Mouse (Mus musculus): Measurements from ENCODE around the gene Mettl5. TPM values are rescaled to one million over a fixed set of nuclear protein-coding genes. Genes with fewer than 3 reads are reported as not detected.

Gene Mettl5
- polyA plus RNA-seq, 2 experiments, result 14.0 to 33.7 TPM

- TF ChIP-seq POLR2A (IDR thresholded peaks at IDR 0.05; ENCODE audit: borderline replicate concordance, extremely low read depth, insufficient read depth, insufficient read length), result no peak
- no peak for ATAC-seq (ENCODE audit: low FRiP score, low read depth)
- H3K9me3 ChIP-seq (ENCODE audit: control insufficient read depth, low read length), result no peaks in the 10 kb centered on the region
- H3K9ac ChIP-seq (ENCODE audit: low read depth, low read length, severe bottlenecking), result no peak overlapping the region
- peaks cover 4% of the 10 kb centered on the region for H3K4me1 ChIP-seq (ENCODE audit: control insufficient read depth, insufficient read depth, low read length)
- no peak overlapping the region for H3K4me2 ChIP-seq (replicated peaks; ENCODE audit: low read depth, low read length, severe bottlenecking)
- WGBS, result 68% methylated on average over 2 of the region's 2 CpGs
- H3K27ac ChIP-seq (replicated peaks; ENCODE audit: low read depth, low read length), result no peak overlapping the region
- H3K36me3 ChIP-seq (ENCODE audit: control insufficient read depth, insufficient read depth, low read length), result peaks cover 5% of the 10 kb centered on the region; the same call in 1 of the 2 replicates
- H3K27me3 ChIP-seq (ENCODE audit: control insufficient read depth, insufficient read depth, low read length), result no peaks in the 10 kb centered on the region
- H3K4me3 ChIP-seq (replicated peaks; ENCODE audit: low read length), result no peak overlapping the region
- DNase-seq (ENCODE audit: low spot score), result no peak
Observed at GRCm38 (mm10) chr2:69883990-69884391, 1.4 kb downstream of the Mettl5 start.

GRCm38 (mm10) chr2:69862117-69862657 is 23.2 kb downstream of the Mettl5 start:
- WGBS, result 3% methylated on average over 13 of the region's 13 CpGs
- H3K4me2 ChIP-seq (replicated peaks; ENCODE audit: low read depth, low read length, severe bottlenecking), result peak overlapping the region; percentile 75
- DNase-seq (ENCODE audit: low spot score), result no peak

GRCm38 (mm10) chr2:69861485-69862091 is 23.8 kb downstream of the Mettl5 start, which contains the start of gene Ssb:
Gene Ssb, plus strand, starts transcription at chr2:69861562.
- H3K27me3 ChIP-seq (ENCODE audit: control insufficient read depth, insufficient read depth, low read length), result no peaks in the 10 kb centered on the region
- H3K4me2 ChIP-seq (replicated peaks; ENCODE audit: low read depth, low read length, severe bottlenecking), result peak within 1 kb of the TSS; percentile 75
- H3K4me3 ChIP-seq (replicated peaks; ENCODE audit: low read length), result peak within 1 kb of the TSS; percentile 99
- H3K27ac ChIP-seq (replicated peaks; ENCODE audit: low read depth, low read length), result peak within 1 kb of the TSS; percentile 90
- peak; percentile 92; the same call in 1 of the 2 replicates for TF ChIP-seq POLR2A (IDR thresholded peaks at IDR 0.05; ENCODE audit: borderline replicate concordance, extremely low read depth, insufficient read depth, insufficient read length)
- peak; percentile 93 for DNase-seq (ENCODE audit: low spot score)
- peak within 1 kb of the TSS; percentile 97 for H3K9ac ChIP-seq (ENCODE audit: low read depth, low read length, severe bottlenecking)
- ATAC-seq (ENCODE audit: low FRiP score, low read depth), result peak; percentile 97
- 1% methylated on average over 55 of the region's 66 CpGs for WGBS
- peaks cover 13% of the 10 kb centered on the region for H3K36me3 ChIP-seq (ENCODE audit: control insufficient read depth, insufficient read depth, low read length)
- 0 out of 2 replicates have a peak, but pooled peaks cover 4% of the 10 kb centered on the region for H3K4me1 ChIP-seq (ENCODE audit: control insufficient read depth, insufficient read depth, low read length)
- no peaks in the 10 kb centered on the region for H3K9me3 ChIP-seq (ENCODE audit: control insufficient read depth, low read length)

More at GRCm38 (mm10) chr2:69862117-69862657, 23.2 kb downstream of the Mettl5 start:
- peak overlapping the region; percentile 90 for H3K27ac ChIP-seq (replicated peaks; ENCODE audit: low read depth, low read length)
- no peak for ATAC-seq (ENCODE audit: low FRiP score, low read depth)
- 0 out of 2 replicates have a peak, but pooled peaks cover 4% of the 10 kb centered on the region for H3K4me1 ChIP-seq (ENCODE audit: control insufficient read depth, insufficient read depth, low read length)
- H3K9me3 ChIP-seq (ENCODE audit: control insufficient read depth, low read length), result no peaks in the 10 kb centered on the region
- H3K9ac ChIP-seq (ENCODE audit: low read depth, low read length, severe bottlenecking), result peak overlapping the region; percentile 97
- H3K36me3 ChIP-seq (ENCODE audit: control insufficient read depth, insufficient read depth, low read length), result peaks cover 19% of the 10 kb centered on the region
- TF ChIP-seq POLR2A (IDR thresholded peaks at IDR 0.05; ENCODE audit: borderline replicate concordance, extremely low read depth, insufficient read depth, insufficient read length), result no peak
- no peaks in the 10 kb centered on the region for H3K27me3 ChIP-seq (ENCODE audit: control insufficient read depth, insufficient read depth, low read length)
- peak overlapping the region; percentile 99 for H3K4me3 ChIP-seq (replicated peaks; ENCODE audit: low read length)

- Histone ChIP-seq H3K27ac (replicated peaks; ENCODE audit: low read depth, low read length) (peak overlapping the region; percentile 58; the same call in 1 of the 2 replicates), H3K4me2 (replicated peaks; ENCODE audit: low read depth, low read length, severe bottlenecking) (peak overlapping the region; percentile 58), H3K9ac (ENCODE audit: low read depth, low read length, severe bottlenecking) (peak overlapping the region; percentile 97), H3K4me1 (ENCODE audit: control insufficient read depth, insufficient read depth, low read length) (0 out of 2 replicates have a peak, but pooled peaks cover 4% of the 10 kb centered on the region), H3K9me3 (ENCODE audit: control insufficient read depth, low read length) (no peaks in the 10 kb centered on the region), H3K36me3 (ENCODE audit: control insufficient read depth, insufficient read depth, low read length) (peaks cover 8% of the 10 kb centered on the region), H3K27me3 (ENCODE audit: control insufficient read depth, insufficient read depth, low read length) (no peaks in the 10 kb centered on the region), H3K4me3 (replicated peaks; ENCODE audit: low read length) (peak overlapping the region; percentile 99)
- ATAC-seq (ENCODE audit: low FRiP score, low read depth) (peak; percentile 21; the same call in 1 of the 2 replicates), DNase-seq (ENCODE audit: low spot score) (no peak)
- TF ChIP-seq POLR2A (IDR thresholded peaks at IDR 0.05; ENCODE audit: borderline replicate concordance, extremely low read depth, insufficient read depth, insufficient read length), result no peak
- whole genome bisulfite sequencing, result 10% methylated on average over 13 of the region's 13 CpGs
Observed at GRCm38 (mm10) chr2:69860972-69861452, 24.4 kb downstream of the Mettl5 start.

- Histone ChIP-seq H3K36me3 (ENCODE audit: control insufficient read depth, insufficient read depth, low read length) (no peaks in the 10 kb centered on the region), H3K4me3 (replicated peaks; ENCODE audit: low read length) (no peak overlapping the region), H3K27ac (replicated peaks; ENCODE audit: low read depth, low read length) (no peak overlapping the region), H3K4me2 (replicated peaks; ENCODE audit: low read depth, low read length, severe bottlenecking) (no peak overlapping the region), H3K9me3 (ENCODE audit: control insufficient read depth, low read length) (no peaks in the 10 kb centered on the region), H3K9ac (ENCODE audit: low read depth, low read length, severe bottlenecking) (no peak overlapping the region), H3K27me3 (ENCODE audit: control insufficient read depth, insufficient read depth, low read length) (no peaks in the 10 kb centered on the region), H3K4me1 (ENCODE audit: control insufficient read depth, insufficient read depth, low read length) (0 out of 2 replicates have a peak, but pooled peaks cover 2% of the 10 kb centered on the region)
- 70% methylated on average over 1 of the region's 1 CpGs for WGBS
- DNase-seq (ENCODE audit: low spot score), result no peak
- no peak for ATAC-seq (ENCODE audit: low FRiP score, low read depth)
- TF ChIP-seq POLR2A (IDR thresholded peaks at IDR 0.05; ENCODE audit: borderline replicate concordance, extremely low read depth, insufficient read depth, insufficient read length), result no peak
Observed at GRCm38 (mm10) chr2:69857882-69858281, 27.5 kb downstream of the Mettl5 start.
